Mouse (Mus musculus) erythroblast, embryonic 14.5 days (primary cell): ENCODE data around the gene Fam222b.
"Not testable (repeated sequence)": the region's sequence is repeated elsewhere in the genome, so short reads cannot be mapped to it uniquely, and the experiment has no call there.

ENCODE experiments used
- GATA1 ChIP-seq: IDR thresholded peaks from 2 replicates; pipeline ENCODE4 v1.6.1; 2012; ENCODE audit warnings: low read length, inconsistent platforms, mixed read lengths
- TAL1 ChIP-seq: IDR thresholded peaks from 3 replicates; pipeline ENCODE4 v1.6.1; 2012; ENCODE audit warnings: low read length, inconsistent platforms, mixed read lengths

GRCm38 (mm10) chr11:78184702-78185101 lies 90.2 kb downstream of the Fam222b start:
- not testable (repeated sequence) for TF ChIP-seq GATA1, TAL1
